Mouse (Mus musculus): ENCODE data around the gene Mtmr3. TPM values are rescaled to one million over a fixed set of nuclear protein-coding genes. Genes with fewer than 3 reads are reported as not detected.

Gene Mtmr3
- total RNA-seq (2021), result 10 to 100 TPM; 66.0 to 68.7 TPM

DNA sequence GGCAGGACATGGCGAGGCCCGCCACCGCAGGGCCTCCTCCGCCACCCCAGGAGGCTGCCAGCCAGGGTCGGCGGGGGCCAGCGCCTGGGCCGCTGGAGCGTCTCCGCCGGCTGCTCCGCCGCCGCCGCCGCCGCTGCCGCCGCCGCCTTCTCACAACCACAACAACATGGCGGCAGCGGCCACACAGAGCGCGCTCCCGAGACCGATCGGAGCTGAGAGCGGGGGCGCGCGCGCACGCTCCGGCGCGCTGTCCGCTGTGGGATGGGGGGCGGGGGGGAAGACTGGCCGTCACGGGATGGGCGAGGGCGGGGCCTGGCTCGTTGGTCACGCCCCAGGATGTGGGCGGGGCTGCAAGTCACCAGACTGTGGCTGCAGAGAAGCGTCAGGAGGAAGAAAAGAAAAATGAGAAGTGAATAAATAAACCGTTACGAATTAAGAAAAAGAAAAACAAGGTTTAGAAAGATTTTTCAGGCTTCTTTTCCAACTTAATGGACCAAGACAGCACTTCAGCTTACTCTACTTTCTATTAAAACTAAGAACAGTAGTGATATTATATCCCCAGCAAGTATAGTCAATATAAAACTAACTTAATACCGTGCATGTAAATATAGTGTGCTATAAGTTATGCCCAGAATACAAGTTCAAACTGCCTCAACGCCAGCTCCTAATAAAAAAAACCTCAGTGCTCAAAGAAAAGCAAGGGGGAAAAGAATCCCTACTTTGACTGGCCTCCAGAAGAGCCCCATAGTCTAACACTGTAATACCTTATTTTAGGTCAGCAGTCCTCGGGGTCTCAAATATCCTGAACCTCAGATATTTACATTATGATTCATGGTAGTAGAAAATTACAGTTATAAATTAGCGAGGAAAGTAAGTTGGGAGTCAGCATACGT lies at the start of gene Mtmr3:
TSS of gene Mtmr3 (minus strand) at position 256 of the 893 bp plus-strand sequence.
- peak; percentile 91 to 95 for DNase-seq (ENCODE audit: low spot score in 2 of 2)
- intact Hi-C loops (cut with DNase I), result loop anchor here (5.0 kb wide), 1 partner anchor 42 kb away; the partner anchor contains the start of gene Ascc2

DNA sequence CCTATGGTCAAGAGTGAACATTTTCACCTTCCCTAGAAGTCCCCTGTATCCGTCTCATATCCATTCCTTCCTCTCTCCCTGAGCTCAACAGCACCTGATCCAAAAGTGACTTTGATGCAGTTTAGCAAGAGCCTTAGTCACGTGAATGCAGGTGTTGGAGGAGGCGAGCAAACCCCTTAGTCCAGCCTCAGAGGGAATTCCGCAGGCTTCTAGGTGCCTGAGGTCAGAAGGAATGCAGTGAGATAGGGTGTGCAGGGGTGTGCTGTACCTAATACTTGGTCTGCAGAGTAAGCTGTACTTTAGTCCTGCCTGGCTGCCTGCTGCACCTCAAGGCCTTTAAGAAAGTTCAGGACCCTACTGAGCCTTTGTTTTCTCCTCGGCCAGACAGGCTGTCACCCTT lies 49.1 kb upstream of the Mtmr3 start:
- intact Hi-C loops (cut with DNase I), result no loop called here
- no peak for DNase-seq (ENCODE audit: low spot score in 2 of 2)

DNA sequence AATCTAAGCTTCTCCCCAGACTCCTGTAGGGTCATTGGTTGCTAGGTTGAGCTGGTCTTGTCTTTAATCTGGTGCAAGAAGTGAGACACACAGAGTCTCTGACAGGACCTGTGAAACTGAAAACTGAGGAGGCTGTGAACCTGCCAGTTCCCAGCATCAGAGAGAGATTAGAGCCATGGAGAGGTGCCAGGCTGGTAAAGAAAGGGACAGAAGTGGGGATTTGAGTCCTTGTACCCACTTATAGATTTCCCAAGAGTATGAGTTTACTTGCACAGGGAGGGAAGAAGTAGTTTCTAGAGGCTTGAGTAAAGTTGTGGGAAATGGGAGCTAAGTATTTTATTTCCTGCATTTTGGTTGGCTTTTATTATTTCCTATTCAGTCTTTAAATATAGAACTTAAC lies 46.5 kb upstream of the Mtmr3 start:
- intact Hi-C loops (cut with DNase I), result no loop called here
- no peak for DNase-seq (ENCODE audit: low spot score in 2 of 2)

DNA sequence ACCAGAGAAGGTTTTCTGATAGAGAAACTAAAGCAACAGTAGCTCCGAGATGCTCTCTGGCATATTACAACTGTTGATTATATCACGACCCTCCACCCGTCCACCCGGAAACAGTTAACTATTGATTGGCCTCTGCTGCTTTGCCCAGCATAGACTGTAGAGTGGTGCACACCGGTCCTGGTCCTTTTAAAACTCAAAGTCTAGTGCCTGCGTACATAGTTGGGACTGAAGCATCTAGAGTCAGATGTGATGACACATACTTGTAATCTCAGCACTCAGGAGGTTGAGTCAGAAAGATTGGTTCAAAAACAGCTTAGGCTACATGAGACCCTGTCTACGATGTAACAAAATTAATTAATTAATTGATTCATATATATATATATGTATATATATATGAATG lies 43.6 kb upstream of the Mtmr3 start:
- peak in 1 of 2 experiments; percentile 6 for DNase-seq (ENCODE audit: low spot score in 2 of 2)
- intact Hi-C loops (cut with DNase I), result loop anchor here (5.0 kb wide), 1 partner anchor 46 kb away; the partner anchor contains the start of gene Mtmr3

DNA sequence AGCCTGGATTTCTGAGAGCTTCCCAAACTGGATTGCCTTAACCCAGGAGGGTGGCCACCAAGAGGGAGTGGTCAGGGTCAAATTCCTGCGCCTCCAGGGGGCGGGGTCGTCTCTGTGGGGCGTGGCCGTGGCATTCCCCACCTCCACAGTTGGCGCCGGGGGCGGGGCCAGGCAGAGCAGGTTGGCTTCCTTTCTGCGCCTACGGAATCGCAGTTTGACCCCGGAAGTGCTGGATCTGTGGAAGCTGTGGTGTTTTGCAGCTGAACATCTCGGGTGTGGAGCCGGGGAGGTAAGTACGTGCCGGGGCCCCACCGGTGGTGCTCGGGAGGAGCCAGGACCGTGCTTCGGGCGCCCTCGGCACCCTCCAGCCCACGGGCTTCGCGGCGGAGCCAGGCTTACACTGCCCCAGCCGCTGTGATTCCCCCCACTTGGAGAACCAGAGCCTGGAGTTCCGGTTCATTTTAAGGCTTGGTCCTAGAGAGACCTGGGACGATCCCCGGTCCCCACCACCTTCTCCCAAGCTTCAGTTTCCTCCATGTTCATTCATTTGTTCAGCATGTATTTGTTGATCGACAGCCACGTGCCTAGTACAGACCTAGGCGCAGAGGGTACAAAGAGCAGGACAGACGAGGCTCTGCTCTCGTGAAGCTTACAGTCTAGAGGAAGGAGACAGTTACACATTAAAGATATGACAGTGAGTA lies 43.0 kb upstream of the Mtmr3 start, which contains the start of gene Ascc2:
TSS of gene Ascc2 (plus strand) at position 214 of the 701 bp plus-strand sequence.
- intact Hi-C loops (cut with DNase I), result loop anchor here (5.0 kb wide), 1 partner anchor 45 kb away; the partner anchor contains the start of gene Mtmr3
- DNase-seq (ENCODE audit: low spot score in 2 of 2), result peak; percentile 85 to 88

DNA sequence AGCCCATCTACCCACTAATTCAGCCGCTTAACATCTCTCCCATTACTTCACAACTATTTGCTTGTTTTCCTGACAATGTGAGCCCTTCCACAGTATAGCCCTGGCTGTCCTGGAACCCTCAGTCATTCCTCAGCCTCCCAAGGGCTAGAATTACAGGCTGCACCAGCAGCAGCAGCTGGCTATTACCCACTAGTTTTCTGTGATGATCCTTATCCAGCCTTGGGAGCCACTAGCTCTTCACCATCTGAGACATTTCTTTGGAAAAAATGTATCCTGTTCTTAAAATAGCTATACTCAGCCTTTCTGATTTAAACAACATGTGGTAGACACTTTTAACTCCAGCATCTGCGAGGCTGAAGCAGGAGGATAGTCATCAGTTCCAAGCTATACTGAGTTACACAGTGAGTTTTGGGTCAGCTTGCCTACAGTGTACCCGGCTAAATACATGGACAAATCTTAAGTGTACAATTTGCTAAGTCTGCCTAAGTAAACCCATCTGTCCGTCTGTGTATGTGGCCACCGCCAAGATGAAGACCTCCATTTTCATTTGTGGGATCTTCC lies 42.2 kb upstream of the Mtmr3 start:
- DNase-seq (ENCODE audit: low spot score in 2 of 2), result peak in 1 of 2 experiments; percentile 56
- intact Hi-C loops (cut with DNase I), result loop anchor here (5.0 kb wide), 1 partner anchor 45 kb away; the partner anchor contains the start of gene Mtmr3

DNA sequence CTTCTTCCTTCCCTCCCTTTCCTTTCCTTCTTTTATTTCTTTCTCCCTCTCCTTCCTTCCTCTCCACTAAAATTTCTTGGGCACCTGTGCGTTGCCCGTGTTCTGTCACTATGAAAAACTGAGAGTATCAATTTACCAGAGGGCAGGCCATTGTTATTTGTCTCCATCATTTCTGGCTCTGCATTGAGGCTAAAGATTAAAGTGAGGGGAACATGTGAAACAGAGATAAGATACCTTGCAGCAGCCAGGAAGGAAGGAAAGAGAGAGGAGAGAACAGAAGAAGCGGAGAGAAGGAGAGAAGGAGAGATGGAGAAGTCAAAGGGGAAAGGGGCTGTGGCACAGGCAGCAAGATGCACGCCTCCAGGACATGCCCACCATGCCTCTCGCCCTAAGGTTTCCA lies 39.7 kb upstream of the Mtmr3 start:
- intact Hi-C loops (cut with DNase I), result no loop called here
- DNase-seq (ENCODE audit: low spot score in 2 of 2), result no peak

DNA sequence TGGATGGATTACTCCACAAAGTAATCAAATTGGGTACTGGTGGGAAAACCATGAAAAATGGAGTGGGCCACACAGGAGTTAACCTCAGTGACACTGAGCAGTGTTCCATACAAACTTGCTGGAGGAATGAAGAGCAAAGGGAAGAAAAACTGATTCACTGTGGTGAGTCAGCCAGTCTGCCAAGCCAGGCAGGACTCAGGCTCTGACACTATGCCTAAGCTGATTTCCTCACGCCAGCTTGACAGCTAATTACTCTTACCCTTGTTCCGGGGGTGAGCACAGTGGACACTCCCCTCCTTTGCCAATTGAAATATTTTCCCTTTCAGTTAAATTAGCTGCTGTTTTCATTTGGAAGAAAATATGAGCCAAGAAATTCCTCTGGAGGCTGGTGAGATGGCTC lies 38.8 kb upstream of the Mtmr3 start:
- no peak for DNase-seq (ENCODE audit: low spot score in 2 of 2)
- intact Hi-C loops (cut with DNase I), result no loop called here

DNA sequence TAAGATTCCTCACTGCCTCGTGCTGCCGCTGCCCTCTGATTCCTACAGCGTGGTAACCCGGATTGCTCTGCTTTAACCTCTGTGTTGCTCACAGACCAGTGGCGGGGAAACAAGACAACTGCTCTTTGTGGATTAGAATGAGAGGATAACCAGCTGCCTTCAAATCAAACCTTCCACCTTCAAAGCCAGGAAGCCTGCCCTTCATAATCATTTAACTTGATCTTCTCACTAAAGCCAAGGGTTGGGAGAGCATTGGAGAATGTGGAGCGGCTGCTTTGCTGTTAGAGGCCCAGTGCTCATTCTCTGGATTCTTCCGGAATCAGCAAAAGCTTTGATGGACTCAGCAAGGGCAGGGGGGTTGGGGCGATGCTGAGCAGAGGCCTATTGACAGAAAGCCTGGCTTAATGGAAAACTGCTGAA lies 35.2 kb upstream of the Mtmr3 start:
- intact Hi-C loops (cut with DNase I), result no loop called here

DNA sequence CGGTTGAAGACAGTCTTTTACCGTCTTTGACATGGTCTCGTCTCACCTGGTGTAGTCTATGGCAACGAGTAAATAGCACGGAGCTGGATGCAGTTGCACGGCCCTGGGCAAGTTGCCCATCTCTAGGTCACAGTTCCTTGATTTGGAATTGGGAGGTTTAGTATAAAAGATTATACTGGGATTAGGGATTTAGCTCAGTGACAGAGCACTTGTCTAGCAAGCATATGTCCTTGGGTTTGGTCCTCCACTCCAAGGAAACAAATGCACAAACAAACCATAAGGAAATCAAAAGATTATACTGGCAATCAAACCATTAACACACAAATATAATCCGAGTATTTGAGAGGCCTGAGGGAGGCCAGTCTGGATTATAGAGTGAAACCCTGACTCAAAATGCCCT lies 33.0 kb upstream of the Mtmr3 start:
- intact Hi-C loops (cut with DNase I), result no loop called here
- DNase-seq (ENCODE audit: low spot score in 2 of 2), result no peak

More for the DNA sequence above, 35.2 kb upstream of the Mtmr3 start:
- no peak for DNase-seq (ENCODE audit: low spot score in 2 of 2)

DNA sequence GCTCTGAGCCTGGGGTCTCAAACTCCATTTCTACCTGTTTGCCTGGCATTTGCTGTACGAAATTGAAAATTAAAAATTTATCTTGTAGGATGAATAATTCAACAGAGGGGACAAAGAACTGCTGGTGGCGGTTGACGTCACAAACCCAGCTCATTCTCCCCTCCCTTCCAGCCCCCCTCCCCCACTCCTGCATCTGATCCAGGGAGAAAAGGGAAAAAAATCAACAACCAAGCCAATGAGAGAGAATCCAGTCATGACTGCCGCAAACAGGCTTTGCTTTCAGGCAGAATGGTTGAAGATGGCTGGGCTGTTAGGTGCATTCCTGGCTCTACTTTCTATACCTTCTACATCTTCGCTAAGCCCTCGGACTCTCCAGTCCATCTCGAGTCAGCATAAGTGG lies 31.3 kb upstream of the Mtmr3 start:
- no peak for DNase-seq (ENCODE audit: low spot score in 2 of 2)
- intact Hi-C loops (cut with DNase I), result no loop called here

DNA sequence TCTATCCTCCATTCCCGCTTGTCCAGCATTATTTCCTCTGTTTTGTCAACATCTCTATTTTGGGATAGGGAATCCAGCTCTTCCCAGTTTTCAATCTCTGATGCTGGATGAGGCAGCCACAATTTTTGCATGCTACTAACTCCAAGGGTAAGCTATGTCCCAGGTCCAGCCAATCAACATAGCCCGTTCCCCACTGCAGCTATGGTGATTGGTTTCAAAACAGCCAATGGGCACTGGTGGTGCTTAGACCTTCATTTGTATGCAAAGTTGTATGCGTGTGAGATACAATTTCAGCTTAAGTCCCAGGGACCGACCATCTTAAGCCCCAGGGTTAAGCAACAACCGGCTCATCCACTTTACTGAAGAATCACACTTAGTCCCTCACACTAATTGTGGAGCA lies 28.3 kb upstream of the Mtmr3 start:
- intact Hi-C loops (cut with DNase I), result no loop called here
- no peak for DNase-seq (ENCODE audit: low spot score in 2 of 2)

DNA sequence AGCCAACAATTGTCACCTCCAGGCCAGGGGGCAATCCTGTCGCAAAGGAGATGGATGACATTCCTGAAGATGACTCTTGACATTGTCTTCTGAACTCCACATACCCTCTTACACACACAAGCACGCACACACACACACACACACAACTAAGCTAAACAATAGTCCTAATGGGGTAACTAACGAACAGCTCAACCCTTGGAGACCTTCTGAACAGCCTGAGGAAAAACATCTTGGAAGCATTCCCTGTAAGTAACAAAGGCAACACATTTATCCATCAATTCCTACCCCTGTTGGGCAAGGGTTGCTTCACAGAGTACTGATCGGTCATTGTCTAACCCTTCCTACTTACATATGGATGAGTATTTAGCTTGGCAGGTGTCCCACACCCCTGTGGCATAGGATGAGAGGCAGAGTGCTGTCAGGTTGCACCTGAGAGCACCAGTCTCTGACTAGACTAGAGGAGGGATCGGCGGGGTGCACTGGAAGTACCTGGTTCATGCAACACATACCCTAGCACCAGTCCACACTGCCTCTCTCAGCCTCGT lies 27.9 kb upstream of the Mtmr3 start:
- intact Hi-C loops (cut with DNase I), result no loop called here
- no peak for DNase-seq (ENCODE audit: low spot score in 2 of 2)

DNA sequence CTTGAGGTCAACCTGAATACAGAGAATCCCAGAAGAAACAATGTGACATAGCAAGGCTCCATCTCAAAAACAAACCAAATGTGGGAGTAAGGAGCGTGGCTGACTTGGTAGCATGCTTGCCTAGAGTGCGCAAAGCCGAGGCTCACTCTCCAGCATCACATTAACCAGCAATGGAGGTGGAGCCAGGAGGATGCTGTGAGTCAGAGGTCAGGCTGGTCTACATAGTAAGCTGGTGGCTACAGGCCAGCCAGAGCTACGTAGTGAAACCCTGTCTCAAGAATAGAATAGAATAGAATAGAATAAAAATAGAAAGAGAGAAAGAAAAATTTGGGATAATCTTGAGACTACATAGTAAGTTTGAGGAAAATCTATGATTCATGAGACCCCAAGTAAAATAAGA lies 27.2 kb upstream of the Mtmr3 start:
- DNase-seq (ENCODE audit: low spot score in 2 of 2), result no peak
- intact Hi-C loops (cut with DNase I), result no loop called here

DNA sequence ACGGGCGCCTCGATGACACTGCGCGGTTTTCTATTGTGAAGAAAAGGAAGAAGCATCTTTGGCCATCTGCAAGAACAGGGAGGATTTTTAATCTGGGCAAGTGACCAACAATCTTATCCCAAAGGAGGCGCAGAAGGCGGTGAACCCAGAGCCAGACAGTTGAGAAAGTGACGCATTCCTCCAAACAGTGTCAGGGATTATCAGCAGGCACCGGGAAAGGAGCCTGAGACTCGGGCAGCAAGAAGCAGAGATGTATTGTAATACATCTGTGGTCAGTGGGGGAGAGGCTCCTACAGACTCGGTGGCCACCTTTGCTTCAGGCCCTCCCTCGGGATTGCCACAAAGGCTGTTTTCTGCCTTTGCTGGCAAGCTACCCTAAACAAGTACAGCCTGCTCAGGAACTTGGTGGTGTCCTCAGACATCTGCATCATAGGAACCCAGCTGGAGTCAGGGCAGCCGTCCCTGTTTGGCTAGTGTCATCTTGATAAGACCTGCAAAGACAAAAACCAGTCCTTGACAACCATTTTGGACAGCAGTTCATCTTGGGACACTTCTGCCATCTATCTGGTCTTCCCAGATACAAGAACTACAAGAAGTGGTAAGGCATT lies 25.9 kb upstream of the Mtmr3 start:
- intact Hi-C loops (cut with DNase I), result no loop called here
- peak in 1 of 2 experiments; percentile 15 for DNase-seq (ENCODE audit: low spot score in 2 of 2)

DNA sequence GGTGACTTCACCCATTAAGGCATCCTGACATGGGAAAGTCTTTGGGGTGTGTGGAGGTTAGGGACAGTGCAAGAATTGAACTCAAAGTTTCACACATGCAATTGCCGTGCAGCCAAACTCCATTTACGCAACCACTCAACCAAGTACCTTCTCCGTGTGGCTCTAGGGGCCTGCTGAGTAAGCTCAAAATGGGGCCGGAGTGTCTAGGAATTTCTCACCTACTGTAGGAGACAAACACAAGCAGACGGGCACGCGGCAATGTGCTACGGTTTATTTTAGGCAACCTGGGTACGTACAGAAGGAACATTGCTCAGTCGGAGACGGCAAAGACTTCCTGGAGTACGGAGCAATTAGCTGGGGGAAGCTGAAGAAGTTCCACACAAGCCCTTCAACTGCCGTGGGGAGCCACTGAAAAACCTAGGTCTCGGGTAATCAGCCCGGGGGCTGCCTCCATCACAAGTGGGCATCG lies 25.4 kb upstream of the Mtmr3 start, which contains the start of gene Gm11032:
TSS of gene Gm11032 (plus strand) at position 51 of the 469 bp plus-strand sequence.
- DNase-seq (ENCODE audit: low spot score in 2 of 2), result peak; percentile 43 to 73
- intact Hi-C loops (cut with DNase I), result no loop called here

DNA sequence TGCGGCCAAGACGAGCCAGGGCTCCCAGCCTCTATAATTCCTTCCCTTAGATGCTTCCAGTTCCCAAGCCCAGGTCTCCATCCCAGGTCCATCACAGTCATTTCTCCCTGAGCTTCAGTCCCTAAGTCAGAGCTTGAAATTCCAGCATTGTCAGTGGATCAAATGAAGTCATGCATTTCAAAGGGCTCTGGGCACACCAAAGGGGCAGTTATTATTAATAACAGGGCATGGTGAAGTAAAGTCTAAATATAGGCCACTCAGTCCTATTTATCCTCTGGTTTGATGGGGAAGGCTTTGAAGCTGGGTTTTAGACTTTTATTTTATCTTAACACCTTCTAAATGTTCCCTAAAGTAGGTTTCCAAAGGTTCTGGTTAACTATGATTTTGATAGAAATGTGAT lies 17.2 kb upstream of the Mtmr3 start:
- intact Hi-C loops (cut with DNase I), result no loop called here
- no peak for DNase-seq (ENCODE audit: low spot score in 2 of 2)

DNA sequence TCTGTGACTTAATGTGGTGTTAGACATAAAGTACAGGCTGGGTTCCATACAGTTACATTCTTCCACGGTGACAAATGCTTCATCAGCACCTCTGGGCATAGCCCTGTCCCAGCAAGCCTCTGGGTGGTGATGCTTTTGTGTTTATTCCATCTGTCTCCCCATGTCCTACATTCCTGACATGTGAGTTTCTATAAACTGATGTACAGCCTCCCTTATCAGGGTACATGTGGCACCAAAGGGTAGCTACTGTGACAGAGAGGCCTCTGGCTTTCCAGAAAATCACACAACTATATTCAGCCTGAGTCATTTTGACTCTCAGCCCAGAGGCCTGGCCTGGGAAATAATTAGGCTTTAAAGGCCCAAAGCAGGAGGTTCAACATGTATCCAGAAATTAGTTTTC lies 11.9 kb upstream of the Mtmr3 start:
- no peak for DNase-seq (ENCODE audit: low spot score in 2 of 2)
- intact Hi-C loops (cut with DNase I), result no loop called here

DNA sequence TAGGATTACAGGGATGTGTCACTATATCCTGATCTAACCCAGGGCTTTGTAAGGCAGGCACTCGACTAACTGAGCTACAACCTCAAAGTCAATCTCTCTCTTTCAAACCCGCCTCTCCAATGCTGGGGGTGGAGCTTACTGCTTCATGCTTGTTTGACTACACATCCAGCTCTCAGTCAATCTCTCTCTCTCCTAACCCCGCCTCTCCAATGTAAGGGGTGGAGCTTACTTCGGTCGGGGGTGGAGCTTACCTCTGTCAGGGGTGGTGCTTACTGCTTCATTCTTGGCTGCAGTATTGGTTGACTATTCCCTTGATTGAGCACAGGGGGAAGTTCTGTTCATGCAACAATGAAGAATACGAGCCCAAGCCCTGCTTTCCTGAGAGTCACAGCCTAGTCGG lies 10.8 kb upstream of the Mtmr3 start:
- intact Hi-C loops (cut with DNase I), result no loop called here
- DNase-seq (ENCODE audit: low spot score in 2 of 2), result no peak

Data from left cerebral cortex, postnatal 25 days (tissue).